Mouse (Mus musculus) cerebellum, postnatal 10 days (tissue): ENCODE results near the gene Prkce.

Experiments
- DNase-seq, 2 experiments: peaks; one replicate each; pipeline ENCODE4 v3.0.0; 2021; ENCODE audit warnings: mixed read lengths in 2 of 2

Prkce gene

DNA sequence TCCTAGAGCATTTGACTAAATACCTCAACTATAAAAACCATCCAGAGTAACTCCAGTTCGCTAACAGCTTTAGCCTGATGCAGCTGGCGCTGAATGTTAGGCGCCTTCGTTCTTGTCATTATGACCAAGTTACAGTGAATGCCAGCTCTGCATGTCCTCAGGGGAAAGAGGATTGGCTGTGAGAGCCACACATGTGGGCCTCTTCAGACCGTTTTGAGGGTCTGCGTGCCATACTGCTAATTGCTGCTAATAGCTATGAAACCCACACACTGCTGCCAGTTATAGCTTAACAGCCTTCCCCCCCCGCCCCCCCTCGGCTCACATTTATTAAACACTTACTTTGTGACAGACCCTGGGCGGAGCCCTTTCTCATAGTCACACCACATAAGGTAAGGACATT lies 210.3 kb downstream of the Prkce start:
- DNase-seq: peak in 1 of 2 experiments; percentile 58

DNA sequence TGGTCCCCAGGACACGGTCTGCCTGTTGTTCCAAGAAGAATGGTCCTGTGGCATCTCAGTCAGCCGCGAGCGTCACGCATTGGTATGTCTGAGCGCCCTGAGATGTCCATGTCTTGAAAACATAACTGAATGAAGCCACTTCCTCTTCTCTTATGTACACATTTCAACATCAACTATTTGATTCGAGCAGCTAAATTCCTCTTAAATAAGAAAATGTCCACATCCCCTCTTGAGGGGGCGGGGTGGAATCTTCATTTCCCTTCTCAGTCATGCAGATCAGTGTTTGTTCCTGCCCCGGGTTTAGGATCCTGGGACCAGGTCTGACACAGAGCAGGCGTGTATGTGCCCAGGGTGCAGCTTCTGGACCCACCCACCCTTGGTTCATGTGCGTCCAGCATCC lies 211.0 kb downstream of the Prkce start:
- no peak for DNase-seq

- no peak for DNase-seq
Observed at GRCm38 (mm10) chr17:86379405-86380137, 212.0 kb downstream of the Prkce start.

DNA sequence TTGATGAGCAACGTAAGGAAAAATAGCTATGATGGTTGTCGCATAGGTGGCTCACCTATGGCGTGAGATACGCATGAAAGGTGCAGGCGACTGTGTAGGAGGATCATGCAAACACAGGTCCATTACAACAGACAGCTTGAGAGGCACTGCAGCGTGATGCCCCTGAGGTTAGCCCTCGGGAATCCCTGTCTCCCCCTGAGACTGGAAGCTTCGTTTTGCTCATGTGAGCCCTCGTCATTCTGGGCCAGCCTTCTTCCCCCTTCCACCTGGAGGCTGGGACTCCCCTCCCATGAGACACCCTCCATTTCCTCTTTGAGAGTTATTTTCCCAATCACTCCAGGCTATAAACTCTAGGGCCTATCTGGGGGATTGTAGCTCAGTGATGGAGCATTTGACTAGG lies 213.9 kb downstream of the Prkce start:
- no peak for DNase-seq

DNA sequence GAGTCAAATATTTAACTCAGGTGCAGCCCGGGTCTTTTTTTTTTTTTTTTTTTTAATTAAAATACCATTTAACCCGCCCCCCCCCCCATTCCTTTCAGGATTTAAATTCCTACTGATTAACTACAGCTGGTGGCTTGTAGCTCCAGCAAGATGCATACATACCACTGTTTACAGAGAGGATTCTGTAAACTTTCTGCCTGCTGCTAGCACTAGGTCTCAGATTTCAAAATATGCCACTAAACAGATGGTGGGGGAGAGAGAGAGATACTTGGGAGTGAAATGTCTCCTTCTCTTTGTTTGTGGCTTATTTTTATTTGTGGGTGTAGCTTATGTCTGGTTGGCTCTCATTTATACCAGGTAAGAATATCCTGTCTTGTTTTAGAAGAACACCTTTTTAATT lies 215.3 kb downstream of the Prkce start:
- no peak for DNase-seq

DNA sequence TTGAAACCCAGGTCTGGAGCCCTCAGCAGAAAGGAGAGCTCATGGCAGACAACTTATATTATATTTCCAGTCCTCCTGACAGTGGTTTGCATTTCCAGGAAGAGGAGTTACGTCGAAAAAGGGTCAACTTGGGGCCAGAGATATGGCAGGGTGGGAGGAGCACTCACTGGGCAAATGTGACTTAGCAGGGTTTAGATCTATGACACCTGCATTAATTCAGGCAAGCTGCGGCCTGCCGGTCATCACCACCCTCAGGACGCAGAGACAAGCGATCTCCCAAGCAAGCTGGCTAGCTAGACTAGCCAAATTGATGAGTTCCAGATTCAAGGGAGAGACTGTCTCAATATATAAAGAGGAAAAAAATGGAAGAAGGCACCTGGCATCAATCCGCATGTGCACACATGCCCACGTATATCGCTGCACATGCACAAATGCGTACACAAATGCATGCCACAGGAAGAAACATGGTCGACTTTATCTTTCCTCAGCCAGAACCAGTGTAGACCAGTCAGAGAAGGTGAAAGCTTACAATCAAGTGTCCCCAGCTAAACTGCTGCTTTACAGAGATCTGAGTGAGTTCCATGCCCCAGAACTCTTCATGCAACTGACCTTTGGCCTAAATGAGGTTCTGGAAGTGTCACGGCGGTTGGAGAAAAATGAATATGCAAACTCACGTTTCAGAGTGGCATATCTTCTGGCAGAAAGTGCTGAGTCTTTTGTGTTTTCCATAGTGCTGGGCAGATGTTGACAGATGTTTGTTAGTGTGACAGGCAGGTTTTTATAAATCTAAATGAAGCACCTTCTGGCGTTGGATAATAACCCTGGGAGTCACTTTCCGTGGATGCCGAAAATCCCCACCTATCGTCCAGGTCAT lies 216.4 kb downstream of the Prkce start:
- DNase-seq: no peak

GRCm38 (mm10) chr17:86392475-86392874 lies 224.9 kb downstream of the Prkce start:
- no peak for DNase-seq

DNA sequence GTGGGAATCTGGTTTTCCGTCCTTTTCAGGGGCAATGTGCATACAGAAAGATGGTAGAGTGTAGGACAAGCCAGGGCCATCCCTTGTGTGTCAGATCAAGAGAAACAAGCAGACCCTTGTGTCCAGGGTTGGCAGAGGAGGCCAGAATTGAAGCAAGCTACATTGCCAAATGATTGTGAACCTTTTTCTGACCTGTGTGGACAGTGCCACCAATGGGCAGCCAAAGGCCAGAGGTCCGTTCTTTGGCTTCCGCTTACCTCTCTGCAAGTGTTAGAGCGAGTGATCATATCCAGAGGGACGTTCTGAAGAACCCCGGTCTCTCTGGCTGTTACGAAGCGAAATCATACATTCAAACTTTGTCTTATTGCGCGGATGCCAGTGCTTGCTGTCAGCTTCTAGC lies 225.6 kb downstream of the Prkce start:
- DNase-seq: no peak

GRCm38 (mm10) chr17:86397097-86397496 lies 229.5 kb downstream of the Prkce start:
- DNase-seq: no peak

DNA sequence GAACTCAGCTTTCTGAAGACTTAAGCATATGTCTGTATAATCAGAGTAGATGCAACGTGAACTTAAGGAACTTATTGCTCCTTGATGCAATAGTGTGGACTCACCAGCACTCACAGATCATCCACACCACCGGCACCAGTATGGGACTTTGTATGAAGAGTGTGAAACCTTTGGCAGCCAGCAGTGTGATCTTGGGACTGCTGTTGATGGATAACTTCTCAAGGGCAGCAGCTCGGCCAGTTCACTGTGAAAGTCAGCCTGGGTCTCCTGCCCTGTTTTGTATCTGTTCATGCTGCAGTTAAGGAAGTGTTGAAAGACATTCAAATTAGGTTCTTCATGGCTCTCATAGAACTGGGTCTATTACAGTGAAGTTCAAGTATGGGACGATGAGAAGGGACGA lies 230.1 kb downstream of the Prkce start:
- DNase-seq: no peak

DNA sequence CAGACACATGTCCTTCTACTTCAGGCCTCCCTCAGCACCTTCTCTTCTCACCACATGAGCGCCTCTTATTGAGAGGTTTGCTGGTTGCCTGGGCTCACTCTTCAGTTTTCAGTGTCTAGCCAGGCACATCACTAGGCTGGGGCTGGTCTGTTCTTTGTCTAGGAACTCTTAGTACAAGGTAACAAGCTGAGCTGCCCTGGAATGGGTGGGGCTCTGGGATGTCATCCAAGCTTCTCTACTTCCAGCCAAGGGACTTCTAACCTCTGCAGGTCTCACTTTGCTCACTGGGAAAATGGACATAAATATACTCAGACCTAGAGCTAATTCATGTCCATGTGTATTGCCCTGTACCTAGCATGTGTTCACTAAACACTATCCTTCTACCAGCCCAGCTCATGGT lies 230.6 kb downstream of the Prkce start:
- DNase-seq: no peak

DNA sequence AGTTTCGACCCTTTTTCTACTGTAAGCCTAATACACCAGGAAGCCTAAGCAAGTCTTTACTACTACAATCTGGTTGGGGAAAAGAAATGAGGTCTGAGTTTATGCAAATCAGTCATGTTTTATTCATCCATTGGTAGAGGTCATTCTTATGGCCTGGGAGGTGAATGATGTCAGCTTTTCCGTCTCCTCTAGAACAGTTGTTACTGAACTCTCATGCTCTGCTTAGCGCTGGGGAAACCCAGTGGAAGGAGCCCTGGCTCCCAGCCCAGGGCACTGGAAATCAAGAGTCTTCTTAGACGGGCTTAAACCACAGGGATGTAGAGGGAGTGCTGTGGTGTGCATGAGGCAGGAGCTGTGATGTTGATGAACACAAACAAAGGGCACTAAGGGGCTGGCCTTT lies 232.4 kb downstream of the Prkce start:
- DNase-seq: no peak

DNA sequence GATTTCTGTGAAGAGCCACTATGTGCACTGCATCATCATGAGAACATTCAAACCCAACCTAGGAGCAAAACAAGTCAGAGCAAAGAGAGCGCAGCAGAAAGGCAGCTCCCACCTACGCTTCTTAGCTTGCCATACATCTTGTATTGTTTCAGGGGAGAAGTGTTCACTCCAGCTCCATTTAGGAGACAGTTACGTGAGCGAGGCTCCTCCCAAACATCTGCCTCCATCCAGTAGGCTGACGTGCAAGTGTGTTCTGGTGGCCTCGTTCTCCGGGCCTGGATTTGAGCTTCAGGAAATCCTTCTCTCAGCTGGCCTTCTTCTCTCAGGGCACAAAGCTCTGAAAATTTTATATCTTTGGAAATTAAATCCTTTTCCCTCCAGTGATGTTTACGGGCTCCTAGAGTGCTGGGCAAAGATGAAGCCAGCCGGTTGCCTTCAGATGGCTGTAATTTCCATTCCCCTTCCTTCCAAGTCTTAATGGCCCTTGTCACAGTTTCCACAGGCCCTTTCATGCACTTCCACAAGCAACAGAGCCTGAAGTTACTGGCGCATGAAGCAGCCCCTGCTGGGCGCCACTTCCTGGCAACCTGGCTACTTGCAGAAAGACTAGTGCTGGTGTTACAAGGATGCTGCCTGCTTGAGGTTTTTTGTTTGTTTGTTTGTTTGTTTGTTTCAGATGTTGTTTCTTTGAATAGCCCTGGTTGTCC lies 237.4 kb downstream of the Prkce start:
- peak; percentile 84 to 91 for DNase-seq

- no peak for DNase-seq
Observed at GRCm38 (mm10) chr17:86405644-86406043, 238.1 kb downstream of the Prkce start.

DNA sequence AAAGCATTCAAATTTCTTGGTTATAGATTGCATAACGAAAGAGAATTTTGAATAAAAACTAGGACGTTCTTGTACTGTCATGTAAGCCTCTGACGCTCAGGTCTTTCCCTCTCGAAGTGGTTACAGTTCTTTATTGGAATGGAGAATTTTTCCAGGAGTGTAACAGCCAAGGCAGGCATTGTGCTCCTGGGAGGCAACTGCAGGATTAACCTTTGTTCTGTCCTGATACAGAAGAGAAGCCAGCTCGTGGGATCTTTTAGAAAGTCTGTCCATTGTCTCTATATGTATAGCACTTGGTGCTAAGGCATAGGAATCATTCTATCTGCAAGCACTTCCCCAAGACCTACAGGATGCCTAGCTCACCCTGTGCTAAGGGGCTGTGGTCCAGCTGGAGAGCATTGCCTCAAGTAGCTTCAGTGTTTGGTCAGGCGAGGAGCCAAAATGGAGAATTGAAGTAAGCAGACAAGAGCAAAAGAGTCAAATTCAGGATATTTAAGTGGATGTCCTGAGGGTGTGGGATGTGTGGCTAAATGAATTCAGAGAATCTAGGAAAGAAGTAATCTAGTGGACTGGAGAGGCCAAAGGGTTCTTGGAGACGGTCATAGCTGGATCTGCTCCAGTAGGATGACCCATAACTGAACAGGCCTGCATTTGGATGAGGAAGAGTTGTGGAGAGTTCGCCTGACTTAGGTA lies 240.5 kb downstream of the Prkce start:
- DNase-seq: peak; percentile 59 to 63

DNA sequence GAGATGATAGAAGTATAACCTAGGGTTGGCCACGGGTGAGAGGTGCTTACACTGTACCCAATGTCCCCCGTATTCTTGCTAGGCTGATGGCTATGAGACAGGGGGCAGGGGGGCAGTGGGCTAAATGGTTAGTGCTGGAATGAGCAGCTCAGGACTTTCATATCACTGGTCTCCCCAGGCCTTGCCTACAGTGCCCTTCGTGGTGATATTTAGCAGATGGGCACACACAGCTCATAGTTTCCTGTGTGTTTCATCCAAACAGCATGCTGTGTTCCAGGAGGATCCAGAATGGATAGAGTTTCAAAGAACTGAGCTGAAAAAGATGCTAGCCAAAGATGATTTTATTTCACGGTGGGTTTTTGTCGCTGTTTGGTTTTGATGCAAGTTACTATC lies 241.0 kb downstream of the Prkce start:
- DNase-seq: no peak

- DNase-seq: no peak
Observed at GRCm38 (mm10) chr17:86409485-86409884, 241.9 kb downstream of the Prkce start.

GRCm38 (mm10) chr17:86410496-86410895 lies 242.9 kb downstream of the Prkce start:
- no peak for DNase-seq

- DNase-seq: no peak
Observed at GRCm38 (mm10) chr17:86412141-86412540, 244.6 kb downstream of the Prkce start.

- DNase-seq: no peak
Observed at GRCm38 (mm10) chr17:86414608-86415007, 247.0 kb downstream of the Prkce start.

- DNase-seq: no peak
Observed at GRCm38 (mm10) chr17:86415989-86416388, 248.4 kb downstream of the Prkce start.

- DNase-seq: peak; percentile 58 to 74
Observed at GRCm38 (mm10) chr17:86418334-86418733, 250.7 kb downstream of the Prkce start.

DNA sequence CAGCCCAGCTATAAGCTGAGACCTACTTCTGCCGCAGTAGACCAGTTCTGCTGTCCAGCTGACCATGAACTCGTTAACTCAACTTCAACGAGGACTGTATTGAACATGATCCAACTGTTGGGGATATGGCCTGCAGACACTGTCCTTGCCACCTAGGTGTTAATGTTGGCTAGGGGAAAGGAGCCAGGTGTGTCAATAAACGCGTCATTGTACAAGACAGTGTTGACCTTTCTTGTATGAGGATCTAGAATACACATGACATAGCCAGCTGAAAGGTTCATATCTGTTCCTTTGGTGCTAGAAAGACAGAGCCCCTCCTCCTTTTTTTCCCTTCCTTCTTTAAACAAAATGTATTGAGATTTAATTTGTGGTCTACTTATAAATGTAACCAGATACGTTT lies 251.6 kb downstream of the Prkce start:
- DNase-seq: no peak
